ENCODE assay signal across 9 mouse cellular contexts in the genomic region with DNA sequence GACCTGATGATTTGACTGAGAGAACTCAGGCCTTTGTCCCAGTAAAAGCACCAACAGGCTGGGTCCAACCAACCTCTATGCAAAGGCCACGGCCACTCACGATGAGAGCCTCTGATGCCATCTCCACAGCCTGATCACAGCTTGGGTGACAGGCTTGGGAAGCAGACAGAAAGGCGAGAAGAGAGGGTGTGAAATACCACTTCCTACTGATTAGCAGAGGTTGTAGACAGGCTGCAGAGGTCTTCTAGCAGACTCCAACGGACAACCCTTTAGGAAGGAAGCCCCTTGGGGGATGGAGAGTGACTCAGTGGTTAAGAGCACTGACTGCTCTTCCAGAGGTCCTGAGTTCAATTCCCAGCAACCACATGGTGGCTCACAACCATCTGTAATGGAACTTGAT. TPM values are rescaled to one million over a fixed set of nuclear protein-coding genes. Genes with fewer than 3 reads are reported as not detected.
A peak's percentile ranks its signal among the peaks of the same experiment; 100 is the strongest.
DNase-seq lines count a peak whose midpoint lies in the region; ATAC-seq and TF ChIP-seq lines count a peak whose summit lies in the region.
"Had no signal": no experiment of that assay in that cellular context is flagged by ENCODE, and none has a peak within 500 bp of the region (broad histone marks: within the 10 kb centered on the region; RNA-seq: fewer than 3 reads in every experiment).

No protein-coding gene starts in this region.

- TF ChIP-seq POLR2A in thymus, adult 2 months (IDR thresholded peaks at IDR 0.05; ENCODE audit: control insufficient read depth, extremely low read depth, insufficient read depth, low read length, poor library complexity): no peak

- no peaks in the 10 kb centered on the region for H3K9me3 ChIP-seq in heart, embryonic 15.5 days (replicated peaks)
- no peaks in the 10 kb centered on the region for H3K9me3 ChIP-seq in intestine, embryonic 14.5 days (ENCODE audit: control insufficient read depth, low read length)
- H3K9me3 ChIP-seq in stomach, embryonic 16.5 days (replicated peaks; ENCODE audit: control insufficient read depth, low read length): no peaks in the 10 kb centered on the region

- H3K36me3 ChIP-seq in heart, embryonic 15.5 days: peaks cover 12% of the 10 kb centered on the region
- peaks cover 23% of the 10 kb centered on the region; the same call in 1 of the 2 replicates for H3K36me3 ChIP-seq in thymus, adult 2 months (ENCODE audit: control insufficient read depth, insufficient read depth, low read length)
- peaks cover 63% of the 10 kb centered on the region for H3K36me3 ChIP-seq in intestine, embryonic 14.5 days (ENCODE audit: control insufficient read depth, insufficient read depth, low read length)
- H3K36me3 ChIP-seq in stomach, embryonic 16.5 days (ENCODE audit: control insufficient read depth, insufficient read depth, low read length): peaks cover 32% of the 10 kb centered on the region

- H3K4me2 ChIP-seq in heart, embryonic 15.5 days: no peak overlapping the region
- H3K4me2 ChIP-seq in intestine, embryonic 14.5 days (ENCODE audit: low read length): no peak overlapping the region
- no peak overlapping the region for H3K4me2 ChIP-seq in stomach, embryonic 16.5 days (ENCODE audit: low read depth, low read length)

- ATAC-seq in heart, embryonic 15.5 days (replicated peaks; ENCODE audit: insufficient number of reproducible peaks, insufficient read depth, low FRiP score, low read depth): no peak
- no peak for ATAC-seq in intestine, embryonic 14.5 days (replicated peaks; ENCODE audit: low FRiP score, low TSS enrichment, low read depth)
- no peak for ATAC-seq in stomach, embryonic 16.5 days (ENCODE audit: insufficient read depth, low FRiP score)

- H3K4me3 ChIP-seq in heart, embryonic 15.5 days: no peak overlapping the region
- H3K4me3 ChIP-seq in thymus, adult 2 months (ENCODE audit: control insufficient read depth, insufficient read depth, low read length): no peak overlapping the region
- no peak overlapping the region for H3K4me3 ChIP-seq in intestine, embryonic 14.5 days (ENCODE audit: low read depth, low read length)
- H3K4me3 ChIP-seq in stomach, embryonic 16.5 days (replicated peaks; ENCODE audit: low read length): no peak overlapping the region

- H3K4me1 ChIP-seq in heart, embryonic 15.5 days (replicated peaks): peaks cover 99% of the 10 kb centered on the region
- peaks cover 91% of the 10 kb centered on the region for H3K4me1 ChIP-seq in thymus, adult 2 months (replicated peaks; ENCODE audit: control insufficient read depth, insufficient read depth, low read length)
- H3K4me1 ChIP-seq in intestine, embryonic 14.5 days (replicated peaks; ENCODE audit: control insufficient read depth, insufficient read depth, low read length): peaks cover 45% of the 10 kb centered on the region
- peaks cover 60% of the 10 kb centered on the region for H3K4me1 ChIP-seq in stomach, embryonic 16.5 days (ENCODE audit: control insufficient read depth, insufficient read depth, low read length)

- TF ChIP-seq CTCF in thymus, adult 2 months (IDR thresholded peaks at IDR 0.05; ENCODE audit: borderline replicate concordance, control insufficient read depth, extremely low read depth, insufficient read depth, low read length, poor library complexity): no peak

- DNase-seq in heart, adult 8-10 months (ENCODE audit: low spot score): no peak
- DNase-seq in thymus, adult 2 months: no peak
- DNase-seq in thymus, postnatal 25 days: no peak
- no peak for DNase-seq in intestine, embryonic 14.5 days (ENCODE audit: low spot score)
- no peak for DNase-seq in retina, embryonic 14.5 days (ENCODE audit: low spot score)
- DNase-seq in adrenal gland, adult 2 months: no peak
- DNase-seq: midbrain, embryonic 14.5 days had no signal

- peak overlapping the region; percentile 99 for H3K27ac ChIP-seq in heart, embryonic 15.5 days
- peak overlapping the region; percentile 97 for H3K27ac ChIP-seq in thymus, adult 2 months (ENCODE audit: control insufficient read depth, insufficient read depth, low read length)
- H3K27ac ChIP-seq in intestine, embryonic 14.5 days (ENCODE audit: low read depth): peak overlapping the region; percentile 96
- H3K27ac ChIP-seq in stomach, embryonic 16.5 days (ENCODE audit: low read length): peak overlapping the region; percentile 99

- H3K27me3 ChIP-seq in heart, embryonic 15.5 days: no peaks in the 10 kb centered on the region
- no peaks in the 10 kb centered on the region for H3K27me3 ChIP-seq in thymus, adult 2 months (ENCODE audit: control insufficient read depth, insufficient read depth, low read length)
- no peaks in the 10 kb centered on the region for H3K27me3 ChIP-seq in intestine, embryonic 14.5 days (replicated peaks; ENCODE audit: control insufficient read depth, insufficient read depth, low read length)
- no peaks in the 10 kb centered on the region for H3K27me3 ChIP-seq in stomach, embryonic 16.5 days (ENCODE audit: control insufficient read depth, insufficient read depth, low read length)

- 10% methylated on average over 4 of the region's 4 CpGs for WGBS in heart, embryonic 15.5 days
- WGBS in thymus, adult 2 months: 5% methylated on average over 4 of the region's 4 CpGs
- 60% methylated on average over 4 of the region's 4 CpGs for WGBS in intestine, embryonic 14.5 days
- 54% methylated on average over 4 of the region's 4 CpGs for WGBS in stomach, embryonic 16.5 days

- peak overlapping the region; percentile 38 for H3K9ac ChIP-seq in heart, embryonic 15.5 days
- no peak overlapping the region for H3K9ac ChIP-seq in intestine, embryonic 14.5 days (ENCODE audit: low read length)
- peak overlapping the region; percentile 41 for H3K9ac ChIP-seq in stomach, embryonic 16.5 days (ENCODE audit: low read length)

RNA-seq across cellular contexts. Expression of gene Myh9, which starts 40.8 kb away (rescaled TPM):
- 25.2 and 33.7 TPM in 2 replicates for polyA plus RNA-seq in heart, embryonic 15.5 days (2015; fragmentation: Nextera tagmentation; extraction: Ambion mirVana)
- total RNA-seq in heart, adult 8-10 months (2022): 100 to 1,000 TPM in 1 of 4 experiments, 10 to 100 TPM in 3; 72.5 to 127 (median 97.2) TPM
- 167 and 193 TPM in 2 replicates for polyA plus RNA-seq in thymus, adult 2 months (2012; rRNA removed)
- polyA plus RNA-seq in intestine, embryonic 14.5 days (2014; fragmentation: Nextera tagmentation; extraction: Ambion mirVana): 67.9 and 72.2 TPM in 2 replicates
- polyA plus RNA-seq in stomach, embryonic 16.5 days (2015; fragmentation: Nextera tagmentation; extraction: Ambion mirVana): 54.5 and 63.5 TPM in 2 replicates
- total RNA-seq in adrenal gland, adult 2 months (2021): 100 to 1,000 TPM; 280 to 306 TPM
- polyA plus RNA-seq in adrenal gland, adult 2 months (2012; rRNA removed): 45.4 and 51.9 TPM in 2 replicates

RNA-seq across cellular contexts. Expression of gene Apol8, which starts 44.4 kb away (rescaled TPM):
- polyA plus RNA-seq in heart, embryonic 15.5 days (2015; fragmentation: Nextera tagmentation; extraction: Ambion mirVana): 0.24 TPM in 1 of 2 replicates, not detected in the other
- total RNA-seq in heart, adult 8-10 months (2022): not detected
- polyA plus RNA-seq in thymus, adult 2 months (2012; rRNA removed): 0.08 and 0.11 TPM in 2 replicates
- not detected in 2 replicates for polyA plus RNA-seq in intestine, embryonic 14.5 days (2014; fragmentation: Nextera tagmentation; extraction: Ambion mirVana)
- 1.2 TPM in 2 replicates for polyA plus RNA-seq in stomach, embryonic 16.5 days (2015; fragmentation: Nextera tagmentation; extraction: Ambion mirVana)
- total RNA-seq in adrenal gland, adult 2 months (2021): not detected
- not detected in 2 replicates for polyA plus RNA-seq in adrenal gland, adult 2 months (2012; rRNA removed)
